In genomic region chr10:69352212-69353085, GRCm38 (mm10) we compare ENCODE assay signal across 1 mouse cellular context.
TF ChIP-seq lines count a peak whose summit lies in the region.

TSS of gene Cdk1 (minus strand) at chr10:69352938.

TF ChIP-seq in CH12.LX, 34 proteins besides CTCF, POLR2A, EP300 and RAD21 (continued from another document):
- TF ChIP-seq E2F4 (IDR thresholded peaks at IDR 0.05; ENCODE audit: insufficient replicate concordance, low read depth, low read length) (peak; percentile 99), MEF2A (IDR thresholded peaks at IDR 0.05; ENCODE audit: borderline replicate concordance, low read depth, low read length) (peak; percentile 31; the same call in 1 of the 2 replicates), NELFE (IDR thresholded peaks at IDR 0.05; ENCODE audit: low read depth, low read length) (peak; percentile 96), SIN3A (IDR thresholded peaks at IDR 0.05; ENCODE audit: low read length) (peak; percentile 94), NRF1 (IDR thresholded peaks at IDR 0.05; ENCODE audit: low read depth, low read length) (peak; percentile 67), BHLHE40 (IDR thresholded peaks at IDR 0.05; ENCODE audit: low read depth, low read length) (0 out of 2 replicates have a peak, but pooled peaks have one; percentile 14), ZMIZ1 (IDR thresholded peaks at IDR 0.05; ENCODE audit: low read depth, low read length) (peak; percentile 96), KAT2A (IDR thresholded peaks at IDR 0.05; ENCODE audit: insufficient replicate concordance, low read length) (peak; percentile 80), GABPA (IDR thresholded peaks at IDR 0.05; ENCODE audit: insufficient replicate concordance, low read depth, low read length) (no peak), SMC3 (IDR thresholded peaks at IDR 0.05; ENCODE audit: low read depth, low read length) (no peak), TCF12 (IDR thresholded peaks at IDR 0.05; ENCODE audit: low read depth, low read length) (peak; percentile 90), MAFK (IDR thresholded peaks at IDR 0.05; ENCODE audit: insufficient replicate concordance, low read length) (no peak), CHD2 (IDR thresholded peaks at IDR 0.05; ENCODE audit: low read length) (peak; percentile 72), ELF1 (IDR thresholded peaks at IDR 0.05; ENCODE audit: low read depth, low read length) (peak; percentile 75; the same call in 1 of the 2 replicates)
